Mouse (Mus musculus) stomach, embryonic 16.5 days (tissue): ENCODE results near the gene Nat8f2. TPM values are rescaled to one million over a fixed set of nuclear protein-coding genes. Genes with fewer than 3 reads are reported as not detected.
"Not testable (repeated sequence)": the region's sequence is repeated elsewhere in the genome, so short reads cannot be mapped to it uniquely, and the experiment has no call there.

Source experiments
- ATAC-seq: fragments of 200-750 bp; cut with Nextera tagmentation; 2 replicates; pipeline ENCODE4 v1.8.0; 2017; ENCODE audit warnings: moderate number of reproducible peaks, moderate TSS enrichment; ENCODE audit not compliant: insufficient read depth, low FRiP score
- H3K27ac ChIP-seq: fragments of 300-500 bp; sonication (generic); 2 replicates; pipeline ENCODE4 v1.5.1; 2014; ENCODE audit warnings: low read length
- H3K27me3 ChIP-seq: fragments of 300-500 bp; sonication (generic); 2 replicates; pipeline ENCODE4 v1.6.1; 2014; ENCODE audit warnings: low read length, control low read depth, mixed read lengths; ENCODE audit not compliant: control insufficient read depth, insufficient read depth
- H3K36me3 ChIP-seq: fragments of 300-500 bp; sonication (generic); 2 replicates; pipeline ENCODE4 v1.6.1; 2014; ENCODE audit warnings: low read length; ENCODE audit not compliant: control insufficient read depth, insufficient read depth
- H3K4me1 ChIP-seq: fragments of 300-500 bp; sonication (generic); 2 replicates; pipeline ENCODE4 v1.6.1; 2014; ENCODE audit warnings: low read length, control low read depth, mixed read lengths; ENCODE audit not compliant: control insufficient read depth, insufficient read depth
- H3K4me2 ChIP-seq: fragments of 300-500 bp; sonication (generic); 2 replicates; pipeline ENCODE4 v1.6.1; 2014; ENCODE audit warnings: low read depth, low read length, mixed read lengths
- H3K4me3 ChIP-seq: fragments of 300-500 bp; sonication (generic); replicated peaks from 2 replicates; pipeline ENCODE4 v1.5.1; 2014; ENCODE audit warnings: mild to moderate bottlenecking, low read length
- H3K9ac ChIP-seq: fragments of 300-500 bp; sonication (generic); 2 replicates; pipeline ENCODE4 v1.6.1; 2014; ENCODE audit warnings: low read length
- H3K9me3 ChIP-seq: fragments of 300-500 bp; sonication (generic); replicated peaks from 2 replicates; pipeline ENCODE4 v1.6.1; 2016; ENCODE audit warnings: low read length, control low read depth; ENCODE audit not compliant: control insufficient read depth
- WGBS: fragments of 180-500 bp; shearing (Covaris S2); extraction: QIAGEN DNeasy Blood & Tissue Kit; methylation state at CpG from one replicate; pipeline ENCODE4 v1.1.7; 2014; 5-methylcytosine and 5-hydroxymethylcytosine counted together
- polyA plus RNA-seq: library from polyadenylated mRNA; unstranded; fragments of >200 nt; fragmentation: Nextera tagmentation; extraction: Ambion mirVana; gene quantifications from 2 replicates; pipeline ENCODE4 v1.2.1, GENCODE M21; 2015

Nat8f2 gene
- 0.04 TPM in 1 of 2 replicates, not detected in the other for polyA plus RNA-seq

DNA sequence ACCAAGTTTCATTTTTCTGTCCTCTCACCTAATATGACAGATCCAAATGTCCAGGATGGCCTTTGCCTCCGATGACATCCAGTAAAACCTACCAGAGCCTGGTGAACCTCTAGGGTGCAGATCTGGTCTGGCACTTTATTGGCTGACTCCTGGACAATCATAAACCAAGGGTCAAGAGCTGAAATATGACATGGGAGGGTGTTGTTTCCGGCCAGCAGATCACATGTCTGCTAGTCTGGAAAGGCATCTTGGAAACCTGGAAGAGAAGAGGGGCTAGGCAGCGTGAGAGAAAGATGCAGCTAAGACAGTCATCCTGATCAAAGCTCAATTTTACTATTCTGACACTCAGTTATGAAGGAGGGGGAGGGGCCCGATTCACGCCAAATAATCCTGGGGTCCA, at the start of gene Nat8f2:
Gene Nat8f2, minus strand, starts transcription at position 153 of the 400 bp plus-strand sequence.
- ATAC-seq, H3K27ac ChIP-seq, H3K4me3 ChIP-seq, H3K9ac ChIP-seq, H3K36me3 ChIP-seq, H3K9me3 ChIP-seq, H3K4me1 ChIP-seq, H3K4me2 ChIP-seq, H3K27me3 ChIP-seq: not testable (repeated sequence)
- 69% methylated on average over 5 of the region's 5 CpGs for WGBS

DNA sequence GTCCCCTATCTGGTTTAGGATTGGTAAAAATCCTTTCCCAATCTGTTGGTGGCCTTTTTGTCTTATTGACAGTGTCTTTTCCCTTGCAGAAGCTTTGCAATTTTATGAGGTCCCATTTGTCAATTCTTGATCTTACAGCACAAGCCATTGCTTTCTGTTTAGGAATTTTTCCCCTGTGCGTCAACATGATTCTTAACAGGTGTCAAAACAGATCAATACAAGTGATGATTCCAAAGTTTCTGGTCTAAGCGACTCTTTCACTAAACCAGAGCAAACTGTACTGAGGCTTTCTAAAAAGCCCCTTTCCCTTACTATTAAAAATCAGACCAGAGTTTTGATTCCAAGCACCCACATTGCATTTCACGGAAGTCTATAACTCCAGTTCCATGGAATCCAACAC, 49.4 kb upstream of the Nat8f2 start:
- H3K4me3 ChIP-seq, H3K27ac ChIP-seq, ATAC-seq, H3K36me3 ChIP-seq, H3K4me2 ChIP-seq, H3K9me3 ChIP-seq, H3K9ac ChIP-seq, H3K27me3 ChIP-seq: not testable (repeated sequence)
- 91% methylated on average over 3 of the region's 3 CpGs for WGBS
- peaks cover 12% of the 10 kb centered on the region for H3K4me1 ChIP-seq

DNA sequence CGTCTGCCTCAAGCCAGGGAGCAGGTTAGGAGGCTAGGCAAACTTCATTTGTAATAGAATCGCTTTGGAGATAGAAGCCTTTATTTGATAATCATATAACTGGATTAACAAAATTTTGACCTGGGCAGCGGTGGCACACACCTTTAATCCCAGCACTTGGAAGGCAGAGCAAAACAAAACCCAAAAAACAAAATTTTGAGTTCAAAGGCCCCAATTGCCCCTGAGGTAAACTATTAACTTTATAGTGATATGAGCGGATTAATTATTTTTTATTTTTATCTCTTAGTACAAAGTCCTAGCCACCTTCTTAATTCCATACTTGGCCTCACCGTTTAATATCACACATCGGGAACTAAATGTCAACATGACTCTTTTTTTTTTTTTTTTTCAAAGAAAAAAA, 47.6 kb upstream of the Nat8f2 start:
- Histone ChIP-seq H3K9ac (peak overlapping the region; percentile 83), H3K4me2 (peak overlapping the region; percentile 58), H3K27ac (no peak overlapping the region), H3K36me3 (no peaks in the 10 kb centered on the region), H3K9me3 (no peaks in the 10 kb centered on the region), H3K27me3 (no peaks in the 10 kb centered on the region), H3K4me1 (peaks cover 12% of the 10 kb centered on the region), H3K4me3 (peak overlapping the region; percentile 72)
- WGBS = 72% methylated on average over 6 of the region's 6 CpGs
- no peak for ATAC-seq

DNA sequence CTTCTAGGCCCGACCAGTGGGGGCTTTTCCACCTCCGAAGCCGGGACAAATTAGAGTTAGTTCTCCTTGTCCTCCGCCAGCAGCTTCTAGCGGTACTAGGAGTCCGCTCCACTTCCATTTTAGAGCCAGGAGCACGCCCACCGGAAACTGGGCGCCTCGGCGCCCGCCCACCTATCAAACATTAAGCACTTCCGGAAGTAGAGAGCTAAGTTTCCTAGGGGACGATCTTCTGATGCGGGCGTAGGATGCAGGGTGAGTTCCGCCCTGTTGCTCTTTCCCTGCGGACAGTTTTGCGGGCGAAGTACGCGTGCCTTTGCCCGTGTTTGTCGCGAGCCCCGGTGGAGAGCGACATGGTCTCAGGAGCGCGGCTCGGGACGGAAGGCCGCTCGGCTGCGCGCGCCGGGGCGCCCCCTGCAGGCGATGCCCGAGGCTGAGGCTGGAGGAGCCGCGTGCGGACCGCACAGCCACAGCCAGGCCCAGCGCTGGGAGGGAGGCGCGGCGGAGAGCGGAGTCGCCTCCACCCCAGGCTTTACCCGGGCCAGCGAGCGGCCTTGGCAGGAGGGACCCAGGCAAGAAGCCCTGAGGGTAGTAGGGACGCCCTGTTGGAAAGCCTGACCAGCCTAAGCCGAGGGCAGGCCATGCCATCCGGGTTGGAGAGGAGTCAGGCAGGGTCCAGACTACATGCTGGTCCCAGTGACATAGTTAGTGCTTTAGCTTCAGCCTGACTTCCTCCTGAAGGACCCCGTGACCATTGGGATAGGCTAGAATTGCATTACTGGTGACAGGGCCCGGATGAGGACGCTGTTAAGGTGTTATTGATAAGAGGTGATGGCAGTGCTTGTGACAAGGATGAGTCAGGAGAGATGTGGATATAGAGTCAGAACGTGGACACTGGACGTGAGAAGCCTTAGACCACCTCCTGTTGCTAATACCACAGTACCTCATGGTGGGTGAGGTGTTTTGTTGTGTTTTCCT, 46.9 kb upstream of the Nat8f2 start, which contains the start of gene Nat8f1:
Gene Nat8f1, minus strand, starts transcription at position 149 of the 975 bp plus-strand sequence.
- Histone ChIP-seq H3K4me2 (peak within 1 kb of the TSS; percentile 87), H3K27ac (peak within 1 kb of the TSS; percentile 92), H3K4me1 (peaks cover 12% of the 10 kb centered on the region), H3K9ac (peak within 1 kb of the TSS; percentile 83), H3K4me3 (peak within 1 kb of the TSS; percentile 72)
- H3K9me3 ChIP-seq, H3K27me3 ChIP-seq, H3K36me3 ChIP-seq: not testable (repeated sequence)
- peak; percentile 96 for ATAC-seq
- under 1% methylated on average over 61 of the region's 61 CpGs for WGBS

DNA sequence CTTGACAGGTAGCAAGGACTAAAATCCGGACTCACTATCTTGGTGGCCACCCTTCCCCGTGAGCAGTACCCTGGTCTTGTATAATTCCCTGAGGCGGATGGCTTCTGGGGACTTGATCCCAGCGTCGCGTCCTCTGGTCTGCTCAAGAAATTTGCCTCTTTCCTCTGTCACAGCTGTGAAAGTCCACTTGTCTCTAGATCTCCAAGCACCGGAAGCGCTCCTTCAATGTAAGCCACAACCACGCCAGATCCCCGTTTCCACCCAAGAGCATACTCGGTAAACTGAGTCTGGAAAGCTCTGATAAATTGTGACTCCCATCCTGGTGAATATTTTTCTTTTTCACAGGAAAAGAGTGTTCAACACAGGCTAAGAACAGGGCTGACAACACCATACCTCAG, 46.2 kb upstream of the Nat8f2 start:
- H3K36me3 ChIP-seq = no peaks in the 10 kb centered on the region
- no peak for ATAC-seq
- H3K4me2 ChIP-seq = peak overlapping the region; percentile 87
- H3K27me3 ChIP-seq = no peaks in the 10 kb centered on the region
- H3K9ac ChIP-seq = peak overlapping the region; percentile 83
- H3K9me3 ChIP-seq = no peaks in the 10 kb centered on the region
- peaks cover 12% of the 10 kb centered on the region for H3K4me1 ChIP-seq
- peak overlapping the region; percentile 92 for H3K27ac ChIP-seq
- H3K4me3 ChIP-seq = peak overlapping the region; percentile 72
- WGBS = 3% methylated on average over 11 of the region's 11 CpGs

DNA sequence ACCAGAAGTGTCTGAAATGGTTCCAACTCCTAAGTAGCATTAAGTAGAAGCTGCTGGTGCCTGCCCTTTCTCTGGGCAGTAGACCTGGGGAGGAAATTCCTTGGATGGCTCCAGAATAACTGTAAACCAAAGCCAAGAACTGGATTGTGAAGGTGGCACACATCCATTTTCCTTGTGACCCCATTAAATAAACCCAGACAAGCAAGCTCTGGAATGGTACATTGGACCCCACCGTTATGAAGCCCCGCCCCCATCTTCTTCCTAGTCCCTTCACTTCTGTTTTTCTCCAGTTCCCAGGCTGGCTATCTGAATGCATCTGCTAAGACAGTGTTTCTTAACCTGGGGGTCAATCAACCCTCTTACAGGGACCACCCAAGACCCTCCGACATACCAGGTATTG, 42.6 kb upstream of the Nat8f2 start, which contains the start of gene Tprkb:
Gene Tprkb, plus strand, starts transcription at position 279 of the 400 bp plus-strand sequence.
- Histone ChIP-seq H3K4me1 (peaks cover 12% of the 10 kb centered on the region), H3K4me3 (no peak within 1 kb of the TSS), H3K4me2 (no peak within 1 kb of the TSS), H3K27ac (no peak within 1 kb of the TSS), H3K36me3 (no peaks in the 10 kb centered on the region), H3K9ac (no peak within 1 kb of the TSS), H3K9me3 (no peaks in the 10 kb centered on the region), H3K27me3 (no peaks in the 10 kb centered on the region)
- WGBS = 70% methylated on average over 3 of the region's 3 CpGs
- ATAC-seq = no peak

DNA sequence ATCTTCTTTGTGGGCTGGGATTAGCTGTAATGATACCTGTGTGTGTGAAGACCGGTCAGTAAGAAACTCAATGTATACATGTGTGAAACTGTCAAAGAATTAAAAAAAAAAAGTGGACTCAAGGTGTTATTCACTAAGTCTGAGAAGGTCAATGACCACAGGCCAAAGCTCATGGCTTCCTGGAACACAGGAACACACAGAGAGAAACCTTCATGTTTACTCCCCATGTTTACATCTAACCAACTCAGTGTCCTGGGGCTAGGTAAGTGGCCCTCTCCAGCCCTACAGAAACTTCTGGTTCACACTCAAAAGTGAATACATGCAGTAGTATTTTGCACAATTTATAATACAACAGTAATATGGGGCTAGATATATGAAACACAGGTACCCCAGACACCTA, 40.7 kb upstream of the Nat8f2 start:
- no peak overlapping the region for H3K4me2 ChIP-seq
- no peak for ATAC-seq
- WGBS = 97% methylated on average over 1 of the region's 1 CpGs
- no peak overlapping the region for H3K4me3 ChIP-seq
- no peaks in the 10 kb centered on the region for H3K36me3 ChIP-seq
- H3K27me3 ChIP-seq = no peaks in the 10 kb centered on the region
- no peak overlapping the region for H3K27ac ChIP-seq
- 0 out of 2 replicates have a peak, but pooled peaks cover 3% of the 10 kb centered on the region for H3K4me1 ChIP-seq
- no peaks in the 10 kb centered on the region for H3K9me3 ChIP-seq
- no peak overlapping the region for H3K9ac ChIP-seq

DNA sequence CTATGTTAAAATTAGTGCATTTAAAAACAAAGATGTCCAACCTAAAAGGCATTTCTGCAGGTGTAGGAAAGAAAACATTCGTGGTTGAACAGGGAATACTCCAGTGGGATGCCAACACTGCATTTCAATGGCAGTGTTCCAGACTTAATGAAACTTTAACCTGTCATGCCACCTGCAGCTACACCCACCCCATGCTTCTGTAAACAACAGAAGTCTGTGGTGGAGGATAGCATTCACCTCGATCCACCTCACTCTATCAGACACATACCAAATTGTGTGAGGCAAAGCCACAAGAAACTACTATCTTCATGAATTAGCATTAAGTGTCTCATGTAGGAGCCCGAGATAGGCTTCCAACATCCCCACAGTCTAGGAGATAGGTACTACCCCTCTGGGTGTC, 39.4 kb upstream of the Nat8f2 start:
- Histone ChIP-seq H3K9ac (no peak overlapping the region), H3K27ac (no peak overlapping the region), H3K4me3 (no peak overlapping the region), H3K4me2 (no peak overlapping the region), H3K27me3 (no peaks in the 10 kb centered on the region), H3K4me1 (no peaks in the 10 kb centered on the region), H3K9me3 (no peaks in the 10 kb centered on the region), H3K36me3 (no peaks in the 10 kb centered on the region)
- no peak for ATAC-seq
- 61% methylated on average over 3 of the region's 3 CpGs for WGBS

DNA sequence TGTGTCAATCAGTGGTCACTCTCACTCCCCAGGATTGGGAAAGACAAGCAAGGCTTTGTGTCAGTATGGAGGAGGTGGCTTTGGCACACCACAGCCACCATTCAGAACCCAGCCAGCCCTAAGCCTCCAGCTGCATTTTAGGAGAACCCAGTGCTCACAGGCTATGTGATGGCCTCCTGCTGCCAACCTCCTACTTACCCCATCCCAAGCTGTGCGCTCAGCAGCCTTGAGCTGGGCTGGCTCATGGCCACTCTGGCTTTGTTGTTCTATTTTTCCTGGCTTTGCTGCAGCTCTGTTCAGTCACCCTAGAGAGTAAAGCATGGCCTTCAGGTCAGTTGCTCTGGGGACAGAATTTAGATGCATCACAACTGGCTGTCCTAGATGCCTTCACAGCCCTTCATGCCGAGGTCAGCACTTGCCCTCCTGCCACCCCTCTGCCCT, 38.0 kb upstream of the Nat8f2 start:
- ATAC-seq = peak; percentile 21; the same call in 1 of the 2 replicates
- WGBS = 69% methylated on average over 2 of the region's 2 CpGs
- not testable (repeated sequence) for H3K9me3 ChIP-seq

More for the DNA sequence above, 38.0 kb upstream of the Nat8f2 start:
- not testable (repeated sequence) for H3K9ac ChIP-seq, H3K4me3 ChIP-seq, H3K36me3 ChIP-seq, H3K27ac ChIP-seq, H3K4me1 ChIP-seq, H3K27me3 ChIP-seq, H3K4me2 ChIP-seq
